Mouse (Mus musculus): ENCODE measurements around the gene Hist1h3c.

DNA sequence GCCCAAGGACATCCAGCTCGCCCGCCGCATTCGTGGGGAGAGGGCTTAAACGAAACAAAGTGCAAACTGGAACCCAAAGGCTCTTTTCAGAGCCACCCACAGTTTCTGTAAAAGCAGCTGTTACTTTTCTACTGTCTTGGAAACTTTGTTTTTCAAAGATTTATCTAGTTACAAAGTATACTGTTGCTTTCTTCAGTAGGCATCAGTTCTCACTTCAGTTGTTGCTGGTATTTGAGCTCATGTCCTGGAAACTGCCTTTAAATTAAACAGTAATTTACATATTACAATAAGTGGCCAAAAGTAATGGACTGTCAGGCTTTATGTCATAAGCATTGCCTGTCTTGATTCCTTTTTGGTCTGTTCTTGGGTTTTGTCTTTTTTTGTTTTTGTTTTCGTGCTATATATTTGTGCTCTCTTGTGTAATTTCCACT is 7.4 kb upstream of the Hist1h3c start:
- no peak for TF ChIP-seq TAL1 (conservative IDR thresholded peaks at IDR 0.05; ENCODE audit: low read depth, low read length)
- TF ChIP-seq CTCF (IDR thresholded peaks at IDR 0.05; ENCODE audit: low read depth, low read length): no peak
- TF ChIP-seq POLR2AphosphoS5 (IDR thresholded peaks at IDR 0.05; ENCODE audit: insufficient replicate concordance, low read depth, low read length): peak; percentile 80
